Mouse (Mus musculus) ES-Bruce4 (cell line): ENCODE measurements around the gene Mylk. TPM values are rescaled to one million over a fixed set of nuclear protein-coding genes. Genes with fewer than 3 reads are reported as not detected.

Experiments
- H3K27ac ChIP-seq: 2 replicates; pipeline ENCODE4 v1.5.1; 2012; ENCODE audit warnings: low read length, inconsistent platforms; ENCODE audit not compliant: insufficient read depth
- H3K27me3 ChIP-seq: 2 replicates; pipeline ENCODE4 v1.6.1; 2012; ENCODE audit warnings: mild to moderate bottlenecking, low read length, inconsistent platforms; ENCODE audit not compliant: control insufficient read depth, poor library complexity, insufficient read depth, severe bottlenecking
- H3K36me3 ChIP-seq: 2 replicates; pipeline ENCODE4 v1.6.1; 2012; ENCODE audit warnings: inconsistent platforms, mild to moderate bottlenecking, low read length, moderate library complexity; ENCODE audit not compliant: control insufficient read depth, poor library complexity, insufficient read depth, severe bottlenecking
- H3K4me1 ChIP-seq: one replicate; pipeline ENCODE4 v1.8.1; 2011; ENCODE audit warnings: low read length; ENCODE audit not compliant: control insufficient read depth, insufficient read depth
- H3K4me3 ChIP-seq: 2 replicates; pipeline ENCODE4 v1.5.1; 2011; ENCODE audit warnings: low read depth, mild to moderate bottlenecking, low read length
- H3K9ac ChIP-seq: 2 replicates; pipeline ENCODE4 v1.6.1; 2012; ENCODE audit warnings: low read depth, mild to moderate bottlenecking, inconsistent platforms; ENCODE audit not compliant: poor library complexity, severe bottlenecking
- H3K9me3 ChIP-seq: replicated peaks from 2 replicates; pipeline ENCODE4 v1.6.1; 2012; ENCODE audit warnings: mild to moderate bottlenecking, low read length, inconsistent platforms; ENCODE audit not compliant: control insufficient read depth, poor library complexity, insufficient read depth, severe bottlenecking
- CTCF ChIP-seq: IDR thresholded peaks from one replicate; pipeline ENCODE4 v1.8.1; 2011; ENCODE audit warnings: low read depth, low read length
- EP300 ChIP-seq: IDR thresholded peaks from 2 replicates; pipeline ENCODE4 v1.6.1; 2011; ENCODE audit warnings: low read depth, low read length; ENCODE audit not compliant: insufficient read depth
- POLR2A ChIP-seq: IDR thresholded peaks from one replicate; pipeline ENCODE4 v1.8.1; 2011; ENCODE audit warnings: low read length; ENCODE audit not compliant: insufficient read depth
- polyA plus RNA-seq: library from polyadenylated mRNA; stranded (reverse); fragments of >200 nt; gene quantifications from 2 replicates; pipeline ENCODE4 v1.2.4, GENCODE M21; 2011; ENCODE audit warnings: low read depth; ENCODE audit not compliant: missing spikeins, insufficient read depth, insufficient read length

Mylk gene
- polyA plus RNA-seq, 1 experiment, result 1.4 TPM

DNA sequence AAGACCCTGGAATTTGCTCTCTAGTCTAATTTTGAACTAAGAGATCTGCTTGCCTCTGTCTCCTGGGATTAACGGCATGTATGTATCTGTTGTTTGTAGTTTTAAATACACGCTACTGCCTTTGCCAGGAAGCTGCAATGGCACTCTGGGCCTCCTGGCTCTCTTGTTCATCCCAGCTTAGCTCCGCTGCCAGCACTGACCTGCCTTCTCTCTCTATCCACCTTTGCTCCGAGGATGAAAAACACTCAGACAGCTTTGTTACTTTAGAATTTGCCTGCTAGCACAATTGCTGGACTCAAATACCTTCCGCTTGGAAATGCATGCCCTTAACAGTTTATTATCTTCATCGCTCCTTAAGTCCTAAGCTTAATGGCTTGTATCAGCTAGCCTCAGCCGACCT, 296.0 kb downstream of the Mylk start:
- peaks cover 11% of the 10 kb centered on the region for H3K4me1 ChIP-seq
- peaks cover 9% of the 10 kb centered on the region for H3K36me3 ChIP-seq
- H3K27me3 ChIP-seq, result no peaks in the 10 kb centered on the region
- no peak overlapping the region for H3K4me3 ChIP-seq
- H3K27ac ChIP-seq, result no peak overlapping the region
- no peak overlapping the region for H3K9ac ChIP-seq
- TF ChIP-seq POLR2A (no peak), EP300 (no peak), CTCF (no peak)
- H3K9me3 ChIP-seq, result no peaks in the 10 kb centered on the region

DNA sequence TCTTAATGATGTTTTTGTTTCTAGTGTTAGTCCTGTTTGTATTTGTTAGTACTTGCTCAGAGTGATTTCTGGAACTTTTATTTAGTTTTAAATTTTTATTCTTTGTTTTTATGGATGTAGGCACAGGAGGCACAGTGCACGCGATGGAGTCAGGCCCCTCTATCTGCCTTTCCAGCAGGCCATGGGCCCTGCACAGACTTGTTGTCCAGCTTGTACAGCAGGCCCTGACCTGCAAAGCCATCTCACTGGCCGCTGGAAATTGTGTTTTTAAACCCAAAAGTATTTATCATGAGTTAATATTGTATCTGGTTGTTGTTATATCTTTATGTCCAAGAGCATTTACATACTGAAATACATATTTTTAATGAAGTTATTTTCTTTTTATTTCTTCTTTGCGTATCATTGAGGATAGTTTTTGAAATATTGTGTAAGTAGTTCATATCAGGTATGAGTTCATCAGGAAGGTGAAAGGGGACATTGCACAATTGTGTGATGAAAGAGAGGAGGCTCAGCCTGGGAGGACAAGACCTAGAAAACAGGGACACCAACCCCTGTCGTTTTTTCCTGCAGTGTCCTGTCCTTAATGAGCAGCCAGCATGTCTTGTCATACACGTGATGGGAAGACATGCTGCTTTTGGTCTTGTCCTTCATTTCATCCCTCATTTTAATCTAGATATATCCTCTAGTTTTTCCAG, 301.2 kb downstream of the Mylk start:
- Histone ChIP-seq H3K9ac (no peak overlapping the region), H3K27ac (no peak overlapping the region), H3K4me1 (no peaks in the 10 kb centered on the region), H3K4me3 (no peak overlapping the region), H3K36me3 (peaks cover 14% of the 10 kb centered on the region; the same call in 1 of the 2 replicates), H3K27me3 (no peaks in the 10 kb centered on the region), H3K9me3 (no peaks in the 10 kb centered on the region)
- TF ChIP-seq CTCF (no peak), POLR2A (no peak)

DNA sequence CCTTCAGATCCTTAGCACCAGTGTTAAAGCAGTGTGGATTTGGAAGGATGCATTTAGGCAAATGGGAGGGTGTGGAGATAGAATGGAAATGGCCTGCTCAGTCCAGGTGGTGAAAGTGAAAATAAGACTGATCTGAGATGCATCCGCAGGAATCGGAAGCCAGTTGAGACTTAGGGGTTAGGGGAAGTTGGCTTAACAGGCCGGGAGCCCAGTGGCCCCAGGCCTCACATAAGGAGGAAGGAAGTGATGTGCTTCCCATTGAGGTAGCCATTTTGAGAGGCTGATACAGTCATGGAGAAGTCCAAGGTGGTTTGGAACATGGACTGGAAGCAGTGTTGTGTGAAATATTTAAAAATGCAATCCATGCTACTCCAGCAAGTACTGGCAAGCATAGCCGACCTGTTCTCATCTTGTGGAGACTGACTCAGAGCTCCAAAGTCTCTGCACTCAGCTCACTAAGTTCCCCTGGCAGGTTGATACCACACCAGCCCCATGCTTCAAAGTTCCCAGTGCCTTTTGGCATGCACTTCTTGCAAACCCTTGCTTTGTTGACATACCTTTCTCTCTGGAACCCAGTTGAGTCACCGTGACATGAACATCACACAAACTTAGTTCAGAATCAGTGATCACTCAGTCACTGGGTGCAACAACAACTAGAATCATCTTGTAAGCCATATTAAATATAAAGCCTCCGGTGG, 302.4 kb downstream of the Mylk start:
- H3K36me3 ChIP-seq, result peaks cover 14% of the 10 kb centered on the region; the same call in 1 of the 2 replicates
- H3K9ac ChIP-seq, result no peak overlapping the region
- no peaks in the 10 kb centered on the region for H3K9me3 ChIP-seq
- no peaks in the 10 kb centered on the region for H3K27me3 ChIP-seq
- no peak overlapping the region for H3K27ac ChIP-seq
- H3K4me3 ChIP-seq, result no peak overlapping the region
- no peaks in the 10 kb centered on the region for H3K4me1 ChIP-seq
- TF ChIP-seq POLR2A, result no peak
- no peak for TF ChIP-seq CTCF

DNA sequence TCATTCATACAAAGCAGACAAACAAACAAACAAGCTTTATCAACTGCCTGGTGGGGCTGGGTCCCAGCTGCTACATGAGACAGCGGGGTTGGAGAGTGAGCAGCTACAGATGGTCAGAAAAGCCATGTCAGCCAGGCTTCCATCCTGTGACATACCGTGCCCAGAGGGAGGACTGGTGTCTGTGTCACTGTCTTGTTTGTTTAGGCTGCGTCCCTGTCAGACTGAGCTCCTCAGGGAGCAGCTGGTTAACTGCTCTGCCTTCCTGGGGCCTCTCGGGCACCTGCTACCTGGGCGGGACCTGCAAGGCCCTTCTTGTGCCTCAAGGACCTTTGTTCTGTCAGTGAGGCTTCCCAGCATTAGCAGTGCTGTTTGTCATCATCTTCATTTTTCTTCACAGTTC, 306.1 kb downstream of the Mylk start:
- H3K4me1 ChIP-seq, result no peaks in the 10 kb centered on the region
- H3K9ac ChIP-seq, result no peak overlapping the region
- H3K4me3 ChIP-seq, result no peak overlapping the region
- H3K27me3 ChIP-seq, result no peaks in the 10 kb centered on the region
- no peak overlapping the region for H3K27ac ChIP-seq
- TF ChIP-seq CTCF, result no peak
- no peak for TF ChIP-seq POLR2A
- TF ChIP-seq EP300, result no peak
- H3K36me3 ChIP-seq, result peaks cover 15% of the 10 kb centered on the region; the same call in 1 of the 2 replicates
- H3K9me3 ChIP-seq, result no peaks in the 10 kb centered on the region

Other genes with a start within 250 kb of the Mylk start
- gene Kalrn, start 171.7 kb upstream of the Mylk start, polyA plus RNA-seq, result 8.2 and 9.0 TPM in 2 replicates
- gene Ropn1, start 95.3 kb upstream of the Mylk start, polyA plus RNA-seq, result not detected in 2 replicates
- 31.4 and 32.0 TPM in 2 replicates for gene Ccdc14, start 54.6 kb upstream of the Mylk start, polyA plus RNA-seq